Mouse (Mus musculus): ENCODE data around the gene Wnk1. TPM values are rescaled to one million over a fixed set of nuclear protein-coding genes. Genes with fewer than 3 reads are reported as not detected.

The Wnk1 gene
- polyA plus RNA-seq, 1 experiment from 2014 or later, result 59.3 TPM

DNA sequence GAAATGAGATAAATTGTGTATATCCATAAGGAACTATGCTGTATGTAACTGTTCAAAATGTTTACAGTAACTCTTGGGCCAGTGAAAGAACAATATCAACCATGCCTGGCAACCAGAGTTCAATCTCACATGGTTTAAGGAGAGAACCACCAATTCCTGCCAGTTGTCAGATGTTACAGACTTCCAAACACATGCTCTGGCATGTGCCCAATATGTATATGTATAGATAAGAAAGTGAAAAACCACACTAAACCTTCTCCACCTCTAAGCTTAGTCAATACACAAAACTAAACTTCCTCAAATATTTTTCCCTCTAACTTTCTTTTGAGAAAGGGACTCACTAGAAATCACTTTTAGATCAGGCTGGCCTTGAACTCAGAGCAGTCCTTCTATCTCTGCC is 13.9 kb downstream of the Wnk1 start:
- H3K4me2 ChIP-seq, result no peak overlapping the region
- no peak for ATAC-seq (ENCODE audit: low FRiP score)
- no peak for DNase-seq (ENCODE audit: low spot score, missing footprints)
- no peak overlapping the region for H3K27ac ChIP-seq (ENCODE audit: low read depth, low read length)
- H3K9me3 ChIP-seq (ENCODE audit: control insufficient read depth, low read length), result no peaks in the 10 kb centered on the region
- H3K9ac ChIP-seq (ENCODE audit: low read length), result no peak overlapping the region
- H3K27me3 ChIP-seq (ENCODE audit: control insufficient read depth, insufficient read depth, low read length), result no peaks in the 10 kb centered on the region
- peaks cover 3% of the 10 kb centered on the region; the same call in 1 of the 2 replicates for H3K36me3 ChIP-seq (ENCODE audit: control insufficient read depth, insufficient read depth, low read length)
- no peak overlapping the region for H3K4me3 ChIP-seq (ENCODE audit: low read depth, low read length)
- no peaks in the 10 kb centered on the region for H3K4me1 ChIP-seq (ENCODE audit: control insufficient read depth, insufficient read depth, low read length)

DNA sequence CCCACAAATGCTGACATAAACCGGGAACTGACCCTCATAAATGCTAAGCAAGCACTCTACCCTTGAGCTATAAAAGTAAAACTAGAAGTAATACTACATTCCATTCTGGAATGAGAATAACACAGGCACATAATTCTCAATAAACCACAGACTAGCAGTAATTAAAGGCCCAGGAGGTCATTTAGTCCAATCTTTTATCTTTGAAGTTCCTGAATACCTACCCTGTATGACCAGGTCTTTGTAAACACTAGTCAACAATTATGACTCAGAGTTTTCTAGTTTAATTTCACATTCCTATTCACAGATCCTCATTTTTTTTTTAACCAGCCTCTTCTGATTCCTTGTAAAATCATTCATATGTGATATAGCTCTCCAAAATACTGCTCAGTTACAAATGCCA is 14.7 kb downstream of the Wnk1 start:
- Histone ChIP-seq H3K36me3 (ENCODE audit: control insufficient read depth, insufficient read depth, low read length) (no peaks in the 10 kb centered on the region), H3K27ac (ENCODE audit: low read depth, low read length) (no peak overlapping the region), H3K9ac (ENCODE audit: low read length) (no peak overlapping the region), H3K9me3 (ENCODE audit: control insufficient read depth, low read length) (no peaks in the 10 kb centered on the region), H3K4me2 (no peak overlapping the region), H3K4me1 (ENCODE audit: control insufficient read depth, insufficient read depth, low read length) (no peaks in the 10 kb centered on the region), H3K4me3 (ENCODE audit: low read depth, low read length) (no peak overlapping the region), H3K27me3 (ENCODE audit: control insufficient read depth, insufficient read depth, low read length) (no peaks in the 10 kb centered on the region)
- 93% methylated on average over 1 of the region's 1 CpGs for WGBS
- DNase-seq (ENCODE audit: low spot score, missing footprints), result no peak
- ATAC-seq (ENCODE audit: low FRiP score), result no peak

DNA sequence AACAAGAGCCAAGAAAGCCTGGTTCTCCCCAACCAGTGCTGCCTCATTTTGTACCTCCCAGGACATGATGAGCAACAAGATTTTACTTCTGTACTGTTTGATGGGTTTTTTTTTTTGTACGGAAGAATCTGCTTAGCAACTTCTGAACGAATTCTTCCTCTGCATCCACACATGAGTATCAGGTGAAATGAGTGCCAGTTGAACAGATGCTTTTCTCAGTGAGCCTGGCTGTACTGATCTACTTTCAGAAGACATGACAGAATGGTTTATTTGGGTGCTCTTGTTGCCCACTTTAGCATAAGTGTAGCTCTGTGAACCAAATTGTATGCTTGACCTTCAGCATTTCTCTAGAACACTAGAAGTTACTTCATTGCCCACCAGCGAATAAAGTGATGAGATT is 16.4 kb downstream of the Wnk1 start:
- 98% methylated on average over 3 of the region's 3 CpGs for WGBS

DNA sequence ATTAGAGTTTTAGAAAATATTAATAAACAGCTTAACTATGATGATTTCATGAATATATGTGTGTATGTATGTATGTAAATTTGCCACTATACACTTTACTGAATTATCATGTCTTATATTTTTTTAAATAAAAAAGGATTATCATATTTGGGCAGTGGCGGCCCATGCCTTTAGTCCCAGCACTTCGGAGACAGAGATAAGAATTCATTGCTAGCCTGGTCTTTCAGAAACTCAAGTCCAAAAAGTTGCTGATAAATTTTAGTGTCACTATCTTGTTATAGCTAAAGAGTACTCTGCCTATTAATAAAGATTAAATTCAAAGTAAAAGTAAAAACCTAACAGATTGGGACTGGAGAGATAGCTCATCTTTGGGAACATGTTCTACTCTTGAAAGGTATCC is 18.8 kb downstream of the Wnk1 start:
- Histone ChIP-seq H3K4me3 (ENCODE audit: low read depth, low read length) (no peak overlapping the region), H3K9ac (ENCODE audit: low read length) (no peak overlapping the region), H3K36me3 (ENCODE audit: control insufficient read depth, insufficient read depth, low read length) (no peaks in the 10 kb centered on the region), H3K9me3 (ENCODE audit: control insufficient read depth, low read length) (no peaks in the 10 kb centered on the region), H3K4me1 (ENCODE audit: control insufficient read depth, insufficient read depth, low read length) (no peaks in the 10 kb centered on the region), H3K27me3 (ENCODE audit: control insufficient read depth, insufficient read depth, low read length) (no peaks in the 10 kb centered on the region), H3K27ac (ENCODE audit: low read depth, low read length) (no peak overlapping the region), H3K4me2 (no peak overlapping the region)
- ATAC-seq (ENCODE audit: low FRiP score) (no peak), DNase-seq (ENCODE audit: low spot score, missing footprints) (no peak)
- WGBS, result 96% methylated on average over 2 of the region's 2 CpGs

More for the DNA sequence above, 16.4 kb downstream of the Wnk1 start:
- no peaks in the 10 kb centered on the region for H3K36me3 ChIP-seq (ENCODE audit: control insufficient read depth, insufficient read depth, low read length)
- DNase-seq (ENCODE audit: low spot score, missing footprints) (no peak), ATAC-seq (ENCODE audit: low FRiP score) (no peak)
- H3K4me1 ChIP-seq (ENCODE audit: control insufficient read depth, insufficient read depth, low read length), result no peaks in the 10 kb centered on the region
- no peak overlapping the region for H3K4me3 ChIP-seq (ENCODE audit: low read depth, low read length)
- H3K9ac ChIP-seq (ENCODE audit: low read length), result no peak overlapping the region
- H3K9me3 ChIP-seq (ENCODE audit: control insufficient read depth, low read length), result no peaks in the 10 kb centered on the region
- H3K27ac ChIP-seq (ENCODE audit: low read depth, low read length), result no peak overlapping the region
- no peaks in the 10 kb centered on the region for H3K27me3 ChIP-seq (ENCODE audit: control insufficient read depth, insufficient read depth, low read length)
- no peak overlapping the region for H3K4me2 ChIP-seq

- no peak overlapping the region for H3K9ac ChIP-seq (ENCODE audit: low read length)
- H3K4me2 ChIP-seq, result no peak overlapping the region
- DNase-seq (ENCODE audit: low spot score, missing footprints) (no peak), ATAC-seq (ENCODE audit: low FRiP score) (no peak)
- no peaks in the 10 kb centered on the region for H3K27me3 ChIP-seq (ENCODE audit: control insufficient read depth, insufficient read depth, low read length)
- H3K4me3 ChIP-seq (ENCODE audit: low read depth, low read length), result no peak overlapping the region
- no peaks in the 10 kb centered on the region for H3K36me3 ChIP-seq (ENCODE audit: control insufficient read depth, insufficient read depth, low read length)
- no peaks in the 10 kb centered on the region for H3K4me1 ChIP-seq (ENCODE audit: control insufficient read depth, insufficient read depth, low read length)
- no peaks in the 10 kb centered on the region for H3K9me3 ChIP-seq (ENCODE audit: control insufficient read depth, low read length)
- 78% methylated on average over 1 of the region's 1 CpGs for WGBS
- no peak overlapping the region for H3K27ac ChIP-seq (ENCODE audit: low read depth, low read length)
These were observed 25.3 kb downstream of the Wnk1 start for GRCm38 (mm10) chr6:120013125-120013524.

- no peak overlapping the region for H3K4me3 ChIP-seq (ENCODE audit: low read depth, low read length)
These were observed 27.0 kb downstream of the Wnk1 start for GRCm38 (mm10) chr6:120011440-120011839.

GRCm38 (mm10) chr6:120011001-120011400 is 27.5 kb downstream of the Wnk1 start:
- no peaks in the 10 kb centered on the region for H3K27me3 ChIP-seq (ENCODE audit: control insufficient read depth, insufficient read depth, low read length)
- ATAC-seq (ENCODE audit: low FRiP score) (no peak), DNase-seq (ENCODE audit: low spot score, missing footprints) (no peak)
- H3K9me3 ChIP-seq (ENCODE audit: control insufficient read depth, low read length), result no peaks in the 10 kb centered on the region
- no peak overlapping the region for H3K9ac ChIP-seq (ENCODE audit: low read length)
- H3K27ac ChIP-seq (ENCODE audit: low read depth, low read length), result no peak overlapping the region
- no peak overlapping the region for H3K4me3 ChIP-seq (ENCODE audit: low read depth, low read length)
- H3K4me1 ChIP-seq (ENCODE audit: control insufficient read depth, insufficient read depth, low read length), result no peaks in the 10 kb centered on the region
- no peak overlapping the region for H3K4me2 ChIP-seq
- 89% methylated on average over 1 of the region's 1 CpGs for WGBS
- no peaks in the 10 kb centered on the region for H3K36me3 ChIP-seq (ENCODE audit: control insufficient read depth, insufficient read depth, low read length)

More at GRCm38 (mm10) chr6:120011440-120011839, 27.0 kb downstream of the Wnk1 start:
- Histone ChIP-seq H3K36me3 (ENCODE audit: control insufficient read depth, insufficient read depth, low read length) (no peaks in the 10 kb centered on the region), H3K27ac (ENCODE audit: low read depth, low read length) (no peak overlapping the region), H3K9ac (ENCODE audit: low read length) (no peak overlapping the region), H3K27me3 (ENCODE audit: control insufficient read depth, insufficient read depth, low read length) (no peaks in the 10 kb centered on the region), H3K4me2 (no peak overlapping the region), H3K9me3 (ENCODE audit: control insufficient read depth, low read length) (no peaks in the 10 kb centered on the region), H3K4me1 (ENCODE audit: control insufficient read depth, insufficient read depth, low read length) (no peaks in the 10 kb centered on the region)
- DNase-seq (ENCODE audit: low spot score, missing footprints) (no peak), ATAC-seq (ENCODE audit: low FRiP score) (no peak)
- WGBS, result 92% methylated on average over 1 of the region's 1 CpGs

DNA sequence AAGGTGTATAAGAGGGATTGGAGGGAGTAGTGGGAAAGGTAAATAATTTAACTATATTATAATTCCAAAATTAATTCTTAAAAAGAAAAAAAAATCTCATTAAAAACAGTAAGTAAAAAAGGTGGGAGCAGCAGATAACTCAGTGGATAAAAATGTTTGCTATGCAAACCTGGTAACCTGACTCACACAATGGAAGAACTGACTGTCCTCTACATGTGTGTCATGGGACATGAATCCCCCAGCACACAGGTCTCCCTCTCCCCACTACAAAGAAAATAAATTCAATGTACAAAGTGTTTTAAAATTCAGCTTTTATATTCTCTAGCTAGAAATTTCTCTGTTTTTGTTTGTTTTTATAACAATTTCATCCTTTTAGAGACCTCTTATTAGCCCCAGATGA is 27.9 kb downstream of the Wnk1 start:
- DNase-seq (ENCODE audit: low spot score, missing footprints), result no peak
- Histone ChIP-seq H3K27ac (ENCODE audit: low read depth, low read length) (no peak overlapping the region), H3K4me1 (ENCODE audit: control insufficient read depth, insufficient read depth, low read length) (no peaks in the 10 kb centered on the region), H3K9ac (ENCODE audit: low read length) (no peak overlapping the region), H3K4me3 (ENCODE audit: low read depth, low read length) (no peak overlapping the region), H3K27me3 (ENCODE audit: control insufficient read depth, insufficient read depth, low read length) (no peaks in the 10 kb centered on the region), H3K9me3 (ENCODE audit: control insufficient read depth, low read length) (no peaks in the 10 kb centered on the region), H3K36me3 (ENCODE audit: control insufficient read depth, insufficient read depth, low read length) (no peaks in the 10 kb centered on the region), H3K4me2 (no peak overlapping the region)
- ATAC-seq (ENCODE audit: low FRiP score), result no peak

DNA sequence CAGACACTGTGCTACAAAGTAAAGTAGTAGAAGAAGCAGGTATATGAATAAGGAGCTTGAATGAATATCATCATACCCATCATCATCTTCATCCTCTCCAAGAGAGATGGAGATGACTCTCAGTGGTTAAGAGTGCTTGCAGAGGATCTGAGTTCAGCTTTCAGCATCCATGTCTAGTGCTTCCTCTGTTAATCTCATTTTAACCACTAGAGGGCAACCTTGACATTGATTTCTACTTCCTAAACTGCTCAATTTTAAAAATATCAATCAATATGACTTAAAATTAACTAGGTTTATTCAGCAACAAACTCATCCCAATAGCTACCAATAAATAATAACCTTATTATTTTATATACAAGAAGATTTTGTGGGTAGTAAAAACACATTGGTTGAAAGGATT is 36.8 kb downstream of the Wnk1 start:
- no peak overlapping the region for H3K4me3 ChIP-seq (ENCODE audit: low read depth, low read length)
- ATAC-seq (ENCODE audit: low FRiP score) (no peak), DNase-seq (ENCODE audit: low spot score, missing footprints) (peak; percentile 93)
- peaks cover 2% of the 10 kb centered on the region; the same call in 1 of the 2 replicates for H3K36me3 ChIP-seq (ENCODE audit: control insufficient read depth, insufficient read depth, low read length)
- H3K9me3 ChIP-seq (ENCODE audit: control insufficient read depth, low read length), result no peaks in the 10 kb centered on the region
- no peak overlapping the region for H3K4me2 ChIP-seq
- no peak overlapping the region for H3K9ac ChIP-seq (ENCODE audit: low read length)
- no peaks in the 10 kb centered on the region for H3K27me3 ChIP-seq (ENCODE audit: control insufficient read depth, insufficient read depth, low read length)
- H3K4me1 ChIP-seq (ENCODE audit: control insufficient read depth, insufficient read depth, low read length), result no peaks in the 10 kb centered on the region
- H3K27ac ChIP-seq (ENCODE audit: low read depth, low read length), result no peak overlapping the region

GRCm38 (mm10) chr6:119996480-119996879 is 42.0 kb downstream of the Wnk1 start:
- Histone ChIP-seq H3K4me1 (ENCODE audit: control insufficient read depth, insufficient read depth, low read length) (no peaks in the 10 kb centered on the region), H3K9me3 (ENCODE audit: control insufficient read depth, low read length) (no peaks in the 10 kb centered on the region), H3K36me3 (ENCODE audit: control insufficient read depth, insufficient read depth, low read length) (peaks cover 2% of the 10 kb centered on the region; the same call in 1 of the 2 replicates), H3K9ac (ENCODE audit: low read length) (no peak overlapping the region), H3K4me3 (ENCODE audit: low read depth, low read length) (no peak overlapping the region), H3K4me2 (no peak overlapping the region), H3K27ac (ENCODE audit: low read depth, low read length) (no peak overlapping the region), H3K27me3 (ENCODE audit: control insufficient read depth, insufficient read depth, low read length) (no peaks in the 10 kb centered on the region)
- ATAC-seq (ENCODE audit: low FRiP score) (no peak), DNase-seq (ENCODE audit: low spot score, missing footprints) (no peak)
- 88% methylated on average over 1 of the region's 1 CpGs for WGBS

All from midbrain, embryonic 11.5 days (tissue).